Mouse (Mus musculus) olfactory bulb, adult 2 months (tissue): Measurements from ENCODE around the gene Atp7a.

Source experiments
- CTCF ChIP-seq: fragments of 200-500 bp; IDR thresholded peaks from 2 replicates; pipeline ENCODE4 v1.5.1; 2012; ENCODE audit warnings: low read depth, mild to moderate bottlenecking, low read length, moderate library complexity; ENCODE audit not compliant: insufficient read depth
- POLR2A ChIP-seq: fragments of 200-500 bp; IDR thresholded peaks from 2 replicates; pipeline ENCODE4 v1.6.1; 2012; ENCODE audit warnings: mild to moderate bottlenecking, low read depth, low read length, moderate library complexity; ENCODE audit not compliant: insufficient read depth

DNA sequence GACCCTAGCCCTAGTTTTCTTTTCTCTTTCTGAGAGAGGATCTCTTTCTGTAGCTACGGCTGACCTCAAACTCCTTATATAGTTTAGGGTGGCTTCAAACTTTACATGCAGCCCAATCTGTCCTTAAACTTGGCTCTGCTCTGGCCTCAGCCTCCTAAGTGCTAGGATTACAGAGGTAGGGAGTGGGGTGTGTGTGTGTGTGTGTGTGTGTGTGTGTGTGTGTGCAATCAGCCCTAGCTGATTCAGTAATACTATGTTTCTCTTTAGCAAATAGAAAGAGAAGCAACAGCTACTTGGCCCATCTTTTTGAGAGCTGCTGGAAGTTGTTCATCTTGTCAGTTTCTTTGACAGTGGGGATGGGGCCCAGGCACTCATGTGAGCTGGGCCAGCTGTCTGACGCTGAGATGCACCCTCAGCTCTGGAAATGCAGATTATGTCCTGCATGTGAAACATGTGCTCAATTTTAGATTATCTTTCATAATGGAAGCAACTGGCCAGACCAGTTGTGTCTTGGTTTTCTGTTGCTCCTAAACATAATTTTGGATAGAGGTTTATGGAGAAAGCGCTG lies 10.2 kb downstream of the Atp7a start:
- no peak for TF ChIP-seq CTCF
- no peak for TF ChIP-seq POLR2A
